Mouse (Mus musculus): ENCODE results near the gene Arrdc3. TPM values are rescaled to one million over a fixed set of nuclear protein-coding genes. Genes with fewer than 3 reads are reported as not detected.
"Not testable (repeated sequence)": the region's sequence is repeated elsewhere in the genome, so short reads cannot be mapped to it uniquely, and the experiment has no call there.

Arrdc3 gene
- polyA plus RNA-seq, 2 experiments, result 7.4 to 13.1 TPM

- ATAC-seq (ENCODE audit: insufficient read depth), result peak; percentile 84
- peak overlapping the region; percentile 89 to 97 for H3K4me3 ChIP-seq (ENCODE audit: insufficient read depth in 1 of 2, low read depth in 2 of 2, low read length in 2 of 2)
- H3K4me2 ChIP-seq (ENCODE audit: low read depth), result peak overlapping the region; percentile 73
- H3K27me3 ChIP-seq (ENCODE audit: control insufficient read depth, insufficient read depth, low read length), result no peaks in the 10 kb centered on the region
- TF ChIP-seq CTCF (IDR thresholded peaks at IDR 0.05; ENCODE audit: low read depth), result no peak
- TF ChIP-seq EP300 (IDR thresholded peaks at IDR 0.05; ENCODE audit: low read depth), result peak; percentile 80
- H3K36me3 ChIP-seq (replicated peaks; ENCODE audit: control insufficient read depth, insufficient read depth, low read depth), result peaks cover 18% of the 10 kb centered on the region
- H3K4me1 ChIP-seq (replicated peaks; ENCODE audit: control insufficient read depth in 2 of 2, insufficient read depth in 2 of 2, low read length in 1 of 2), result peaks cover 3 to 6% of the 10 kb centered on the region in 2 experiments
- no peaks in the 10 kb centered on the region for H3K9me3 ChIP-seq (ENCODE audit: control insufficient read depth, low read length)
- H3K9ac ChIP-seq (replicated peaks), result peak overlapping the region; percentile 100
- peak; percentile 92 to 95 (median 95) for DNase-seq (ENCODE audit: low read depth in 3 of 3, low spot score in 3 of 3)
- peak overlapping the region; percentile 95 for H3K27ac ChIP-seq
- WGBS (ENCODE audit: insufficient replicate concordance), result under 1% methylated on average over 47 of the region's 47 CpGs
Observed at GRCm38 (mm10) chr13:80885103-80885833, 2.1 kb downstream of the Arrdc3 start.

- WGBS (ENCODE audit: insufficient replicate concordance), result under 1% methylated on average over 72 of the region's 72 CpGs
- DNase-seq (ENCODE audit: low read depth in 3 of 3, low spot score in 3 of 3) (peak; percentile 90 to 94 (median 91)), ATAC-seq (ENCODE audit: insufficient read depth) (peak; percentile 85)
- no peaks in the 10 kb centered on the region for H3K9me3 ChIP-seq (ENCODE audit: control insufficient read depth, low read length)
- H3K4me3 ChIP-seq (ENCODE audit: insufficient read depth in 1 of 2, low read depth in 2 of 2, low read length in 2 of 2), result peak overlapping the region; percentile 79 to 89
- peak overlapping the region; percentile 95 for H3K27ac ChIP-seq
- peak overlapping the region; percentile 100 for H3K9ac ChIP-seq (replicated peaks)
- peak overlapping the region; percentile 73 for H3K4me2 ChIP-seq (ENCODE audit: low read depth)
- no peak for TF ChIP-seq CTCF (IDR thresholded peaks at IDR 0.05; ENCODE audit: low read depth)
- peak; percentile 84 for TF ChIP-seq EP300 (IDR thresholded peaks at IDR 0.05; ENCODE audit: low read depth)
- H3K36me3 ChIP-seq (replicated peaks; ENCODE audit: control insufficient read depth, insufficient read depth, low read depth), result peaks cover 26% of the 10 kb centered on the region
- peaks cover 3 to 6% of the 10 kb centered on the region in 2 experiments for H3K4me1 ChIP-seq (replicated peaks; ENCODE audit: control insufficient read depth in 2 of 2, insufficient read depth in 2 of 2, low read length in 1 of 2)
- H3K27me3 ChIP-seq (ENCODE audit: control insufficient read depth, insufficient read depth, low read length), result no peaks in the 10 kb centered on the region
Observed at GRCm38 (mm10) chr13:80885834-80886663, 2.9 kb downstream of the Arrdc3 start.

DNA sequence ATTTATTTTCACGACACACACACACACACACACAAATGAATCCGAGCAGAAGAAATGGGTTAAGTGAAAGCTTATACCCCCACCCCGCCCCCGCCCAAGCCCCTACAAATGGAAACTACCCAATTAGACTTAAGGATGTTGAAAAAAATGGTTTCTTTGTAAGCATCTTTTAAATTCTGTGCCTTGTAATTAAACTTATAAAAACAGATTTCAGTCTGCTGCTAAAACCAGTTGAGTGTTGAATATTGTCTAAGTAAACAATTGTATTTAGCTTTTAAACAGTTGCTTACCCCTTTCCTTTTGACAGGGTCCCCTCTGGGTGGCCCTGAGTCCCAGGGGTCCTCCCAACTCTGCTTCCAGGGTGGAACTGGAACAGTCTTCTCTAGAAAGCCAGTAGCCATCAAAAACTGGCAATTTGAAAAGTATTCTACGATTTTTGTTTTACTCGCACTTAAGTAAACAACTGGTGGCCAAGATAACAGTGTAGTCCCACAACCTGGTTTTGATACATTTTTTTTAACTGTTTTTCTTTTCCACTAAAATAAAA, 3.6 kb downstream of the Arrdc3 start:
- Histone ChIP-seq H3K36me3 (replicated peaks; ENCODE audit: control insufficient read depth, insufficient read depth, low read depth) (peaks cover 30% of the 10 kb centered on the region), H3K9ac (replicated peaks) (peak overlapping the region; percentile 100), H3K4me3 (ENCODE audit: insufficient read depth in 1 of 2, low read depth in 2 of 2, low read length in 2 of 2) (peak overlapping the region; percentile 79 to 89), H3K4me2 (ENCODE audit: low read depth) (peak overlapping the region; percentile 73), H3K27ac (peak overlapping the region; percentile 95), H3K9me3 (ENCODE audit: control insufficient read depth, low read length) (no peaks in the 10 kb centered on the region), H3K4me1 (replicated peaks; ENCODE audit: control insufficient read depth in 2 of 2, insufficient read depth in 2 of 2, low read length in 1 of 2) (peaks cover 3 to 6% of the 10 kb centered on the region in 2 experiments), H3K27me3 (ENCODE audit: control insufficient read depth, insufficient read depth, low read length) (no peaks in the 10 kb centered on the region)
- WGBS (ENCODE audit: insufficient replicate concordance), result 6% methylated on average over 6 of the region's 6 CpGs
- TF ChIP-seq CTCF (IDR thresholded peaks at IDR 0.05; ENCODE audit: low read depth) (no peak), EP300 (IDR thresholded peaks at IDR 0.05; ENCODE audit: low read depth) (no peak)
- no peak for ATAC-seq (ENCODE audit: insufficient read depth)
- DNase-seq (ENCODE audit: low read depth in 3 of 3, low spot score in 3 of 3), result peak in 2 of 3 experiments; percentile 20 to 26

DNA sequence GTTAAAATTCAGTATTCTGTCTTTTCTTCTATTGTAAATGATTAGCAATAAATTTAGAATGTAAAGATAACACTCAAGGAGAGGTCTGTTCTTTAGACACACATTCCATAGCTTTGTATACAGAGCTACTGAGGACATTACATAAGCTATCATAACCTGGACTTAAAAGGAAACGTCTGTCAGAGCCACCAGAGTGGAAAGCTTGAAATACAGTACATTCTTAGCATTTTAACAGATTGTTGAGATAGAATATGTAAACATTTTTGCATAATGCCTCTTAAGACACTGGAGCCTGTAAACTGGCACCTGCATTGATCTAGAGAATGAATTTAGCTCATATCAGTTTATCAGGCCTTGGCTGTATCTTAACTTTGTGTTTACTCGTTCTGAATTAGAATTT, 4.7 kb downstream of the Arrdc3 start:
- no peaks in the 10 kb centered on the region for H3K27me3 ChIP-seq (ENCODE audit: control insufficient read depth, insufficient read depth, low read length)
- no peaks in the 10 kb centered on the region for H3K9me3 ChIP-seq (ENCODE audit: control insufficient read depth, low read length)
- TF ChIP-seq CTCF (IDR thresholded peaks at IDR 0.05; ENCODE audit: low read depth), result no peak
- TF ChIP-seq EP300 (IDR thresholded peaks at IDR 0.05; ENCODE audit: low read depth), result no peak
- ATAC-seq (ENCODE audit: insufficient read depth) (no peak), DNase-seq (ENCODE audit: low read depth in 3 of 3, low spot score in 3 of 3) (no peak)
- H3K27ac ChIP-seq, result no peak overlapping the region
- H3K4me1 ChIP-seq (replicated peaks; ENCODE audit: control insufficient read depth in 2 of 2, insufficient read depth in 2 of 2, low read length in 1 of 2), result peaks cover 0 to 2% of the 10 kb centered on the region in 2 experiments; a peak in 1 of 4 replicates
- no peak overlapping the region for H3K9ac ChIP-seq (replicated peaks)
- H3K36me3 ChIP-seq (replicated peaks; ENCODE audit: control insufficient read depth, insufficient read depth, low read depth), result peaks cover 38% of the 10 kb centered on the region
- 64% methylated on average over 2 of the region's 2 CpGs for WGBS (ENCODE audit: insufficient replicate concordance)
- no peak overlapping the region for H3K4me3 ChIP-seq (ENCODE audit: insufficient read depth in 1 of 2, low read depth in 2 of 2, low read length in 2 of 2)
- no peak overlapping the region for H3K4me2 ChIP-seq (ENCODE audit: low read depth)

DNA sequence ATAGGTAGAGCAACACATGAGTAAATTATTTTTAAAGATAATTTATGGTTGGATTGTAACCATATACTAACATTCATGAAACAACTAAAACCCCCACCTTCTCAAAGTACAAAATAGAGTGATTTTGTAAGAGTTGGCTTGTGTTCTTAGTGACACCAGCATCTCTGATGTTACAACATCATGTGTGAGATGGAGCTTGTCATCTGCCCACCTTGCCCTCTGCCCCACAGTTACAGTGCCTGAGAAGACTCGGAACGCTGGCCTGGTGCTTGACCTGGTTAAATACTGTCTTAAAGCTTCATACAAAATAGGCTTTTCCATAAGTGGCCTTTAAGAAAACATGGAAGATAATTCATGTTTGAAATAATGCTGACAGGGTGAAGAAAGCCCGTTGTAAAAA, 11.7 kb downstream of the Arrdc3 start:
- WGBS (ENCODE audit: insufficient replicate concordance), result 97% methylated on average over 3 of the region's 3 CpGs
- not testable (repeated sequence) for DNase-seq (ENCODE audit: low read depth in 3 of 3, low spot score in 3 of 3); H3K4me1 ChIP-seq (replicated peaks; ENCODE audit: control insufficient read depth in 2 of 2, insufficient read depth in 2 of 2, low read length in 1 of 2); H3K27ac ChIP-seq; H3K4me2 ChIP-seq (ENCODE audit: low read depth); H3K4me3 ChIP-seq (ENCODE audit: insufficient read depth in 1 of 2, low read depth in 2 of 2, low read length in 2 of 2); H3K9me3 ChIP-seq (ENCODE audit: control insufficient read depth, low read length); H3K9ac ChIP-seq (replicated peaks); ATAC-seq (ENCODE audit: insufficient read depth); H3K27me3 ChIP-seq (ENCODE audit: control insufficient read depth, insufficient read depth, low read length)
- H3K36me3 ChIP-seq (replicated peaks; ENCODE audit: control insufficient read depth, insufficient read depth, low read depth), result peaks cover 45% of the 10 kb centered on the region

Measured in liver, embryonic 14.5 days (tissue).